Mouse (Mus musculus) kidney, adult 2 months (tissue): ENCODE data around the gene Svip.

Source experiments
- CTCF ChIP-seq: fragments of 200-500 bp; conservative IDR thresholded peaks from 2 replicates; pipeline ENCODE4 v1.5.1; 2011; ENCODE audit warnings: low read depth, mild to moderate bottlenecking, control low read depth, low read length, moderate library complexity, mixed read lengths; ENCODE audit not compliant: insufficient read depth, insufficient read length
- POLR2A ChIP-seq: fragments of 200-500 bp; IDR thresholded peaks from one replicate; pipeline ENCODE4 v1.6.1; 2011; ENCODE audit warnings: low read depth, low read length, control low read depth

DNA sequence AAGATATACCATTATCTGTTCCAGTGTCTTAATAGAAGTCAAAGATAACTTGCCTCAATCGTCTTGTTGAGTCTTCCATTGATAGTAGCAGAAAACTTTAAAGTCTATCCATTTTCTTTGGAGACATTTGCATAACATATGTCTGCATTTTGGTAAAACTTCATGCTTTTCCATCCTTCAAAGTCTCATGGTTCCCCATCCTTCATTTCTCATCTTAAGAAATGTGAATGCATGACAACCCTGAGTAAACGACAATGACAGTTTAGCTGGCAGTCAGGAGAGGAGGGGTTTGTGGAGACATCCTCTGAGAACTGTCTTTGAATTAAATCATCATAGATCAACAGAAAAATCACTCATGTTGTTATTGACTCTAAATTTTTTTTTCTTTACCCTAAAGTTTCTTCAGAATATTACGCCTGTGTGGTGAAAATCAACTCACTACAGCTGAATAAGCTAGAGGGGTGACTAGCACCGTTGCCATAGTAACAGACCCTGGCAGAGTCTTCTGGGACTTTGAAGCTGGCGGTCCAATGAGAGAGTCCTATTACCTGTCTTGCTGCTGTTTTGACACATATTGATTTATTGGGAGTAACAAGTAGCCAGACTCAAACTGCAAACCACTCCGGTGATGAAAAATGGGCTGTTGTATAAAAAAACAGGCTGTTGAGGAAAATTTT is 45.0 kb downstream of the Svip start:
- TF ChIP-seq POLR2A (no peak), CTCF (no peak)
